In the genomic region with DNA sequence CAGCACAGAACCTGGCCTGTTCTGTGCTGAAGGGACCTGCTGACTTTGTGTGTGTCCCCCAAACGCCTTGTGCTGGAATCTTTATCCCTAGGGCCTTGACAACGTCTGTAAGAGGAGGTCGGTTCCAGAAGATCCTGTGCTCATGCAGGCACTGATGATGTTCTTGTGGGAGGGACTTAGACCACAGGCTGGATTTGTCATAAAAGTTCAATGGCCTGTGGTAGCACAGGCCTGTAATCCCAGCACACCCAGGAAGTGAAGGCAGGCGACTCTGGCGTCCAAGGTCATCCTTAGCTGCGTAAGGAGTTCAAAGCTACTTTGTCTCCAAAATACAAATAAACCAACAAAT, we compare ENCODE assay signal across 9 mouse cellular contexts. TPM values are rescaled to one million over a fixed set of nuclear protein-coding genes. Genes with fewer than 3 reads are reported as not detected.
DNase-seq lines count a peak whose midpoint lies in the region; ATAC-seq and TF ChIP-seq lines count a peak whose summit lies in the region.
"Had no signal": no experiment of that assay in that cellular context is flagged by ENCODE, and none has a peak within 500 bp of the region (broad histone marks: within the 10 kb centered on the region; RNA-seq: fewer than 3 reads in every experiment).

No protein-coding gene starts in this region.

- ATAC-seq in embryonic facial prominence, embryonic 12.5 days (ENCODE audit: insufficient number of reproducible peaks, insufficient read depth, low FRiP score, low TSS enrichment), result no peak
- ATAC-seq in hindbrain, postnatal 0 days, result no peak
- ATAC-seq in midbrain, postnatal 0 days (ENCODE audit: low FRiP score), result peak; percentile 17; the same call in 1 of the 2 replicates

- no peak overlapping the region for H3K4me3 ChIP-seq in embryonic facial prominence, embryonic 12.5 days
- no peak overlapping the region for H3K4me3 ChIP-seq in hindbrain, postnatal 0 days (ENCODE audit: low read length)
- H3K4me3 ChIP-seq in midbrain, postnatal 0 days (ENCODE audit: low read depth, low read length), result no peak overlapping the region

- no peaks in the 10 kb centered on the region for H3K27me3 ChIP-seq in embryonic facial prominence, embryonic 12.5 days
- H3K27me3 ChIP-seq in hindbrain, postnatal 0 days (ENCODE audit: insufficient read depth, low read length), result no peaks in the 10 kb centered on the region
- H3K27me3 ChIP-seq in midbrain, postnatal 0 days (ENCODE audit: insufficient read depth, low read length), result no peaks in the 10 kb centered on the region

- no peak overlapping the region for H3K9ac ChIP-seq in embryonic facial prominence, embryonic 12.5 days
- H3K9ac ChIP-seq in hindbrain, postnatal 0 days (replicated peaks; ENCODE audit: low read length), result peak overlapping the region; percentile 21; the same call in 1 of the 2 replicates
- no peak overlapping the region for H3K9ac ChIP-seq in midbrain, postnatal 0 days (replicated peaks; ENCODE audit: low read length, poor library complexity, severe bottlenecking)

- no peak for TF ChIP-seq CTCF in hindbrain, postnatal 0 days (IDR thresholded peaks at IDR 0.05; ENCODE audit: low read depth)
- no peak for TF ChIP-seq CTCF in midbrain, postnatal 0 days (IDR thresholded peaks at IDR 0.05)

- no peaks in the 10 kb centered on the region for H3K36me3 ChIP-seq in embryonic facial prominence, embryonic 12.5 days
- no peaks in the 10 kb centered on the region for H3K36me3 ChIP-seq in hindbrain, postnatal 0 days (ENCODE audit: insufficient read depth, low read length)
- H3K36me3 ChIP-seq in midbrain, postnatal 0 days (ENCODE audit: insufficient read depth, low read length), result no peaks in the 10 kb centered on the region

- DNase-seq in heart, adult 8-10 months (ENCODE audit: low spot score), result peak; percentile 39
- no peak for DNase-seq in heart, adult 11 months
- DNase-seq in hindbrain, postnatal 0 days (ENCODE audit: low spot score), result no peak
- DNase-seq in midbrain, postnatal 0 days (ENCODE audit: low spot score), result no peak
- no peak for DNase-seq in c-Kit-positive CD71-positive TER-119-positive erythroid progenitor cells, embryonic 14.5 days (ENCODE audit: low spot score)
- DNase-seq in right cerebral cortex, postnatal 4 days, result no peak
- DNase-seq in urinary bladder, postnatal 14 days (ENCODE audit: low spot score), result no peak

- H3K4me2 ChIP-seq in embryonic facial prominence, embryonic 12.5 days (replicated peaks), result peak overlapping the region; percentile 1; the same call in 1 of the 2 replicates
- H3K4me2 ChIP-seq in hindbrain, postnatal 0 days (ENCODE audit: low read depth, low read length), result no peak overlapping the region
- no peak overlapping the region for H3K4me2 ChIP-seq in midbrain, postnatal 0 days (ENCODE audit: low read depth, low read length, poor library complexity, severe bottlenecking)

- peak overlapping the region; percentile 83 for H3K27ac ChIP-seq in embryonic facial prominence, embryonic 12.5 days
- peak overlapping the region; percentile 66 for H3K27ac ChIP-seq in hindbrain, postnatal 0 days
- H3K27ac ChIP-seq in midbrain, postnatal 0 days (ENCODE audit: low read depth, low read length), result no peak overlapping the region
- H3K27ac ChIP-seq: kidney, postnatal 0 days had no signal

- H3K4me1 ChIP-seq in embryonic facial prominence, embryonic 12.5 days, result peaks cover 22% of the 10 kb centered on the region
- H3K4me1 ChIP-seq in hindbrain, postnatal 0 days (ENCODE audit: insufficient read depth, low read length), result peaks cover 10% of the 10 kb centered on the region; the same call in 1 of the 2 replicates
- 0 out of 2 replicates have a peak, but pooled peaks cover 6% of the 10 kb centered on the region for H3K4me1 ChIP-seq in midbrain, postnatal 0 days (ENCODE audit: insufficient read depth, low read length)

- 61% methylated on average over 6 of the region's 6 CpGs for WGBS in embryonic facial prominence, embryonic 12.5 days
- 45% methylated on average over 6 of the region's 6 CpGs for WGBS in hindbrain, postnatal 0 days
- 44% methylated on average over 6 of the region's 6 CpGs for WGBS in midbrain, postnatal 0 days

- H3K9me3 ChIP-seq in embryonic facial prominence, embryonic 12.5 days, result no peaks in the 10 kb centered on the region
- H3K9me3 ChIP-seq in hindbrain, postnatal 0 days (ENCODE audit: low read length), result no peaks in the 10 kb centered on the region
- no peaks in the 10 kb centered on the region for H3K9me3 ChIP-seq in midbrain, postnatal 0 days (ENCODE audit: low read length)

RNA-seq across cellular contexts. Expression of a gene that starts 16.9 kb away (rescaled TPM):
- total RNA-seq in heart, adult 8-10 months (2022), result 1 to 10 TPM; 4.2 to 5.4 (median 4.8) TPM
- polyA plus RNA-seq in embryonic facial prominence, embryonic 12.5 days (2016; fragmentation: Nextera tagmentation; extraction: Ambion mirVana), result 36.2 and 41.5 TPM in 2 replicates
- 63.2 and 66.8 TPM in 2 replicates for total RNA-seq in hindbrain, postnatal 0 days (2014; rRNA removed)
- 24.1 and 24.2 TPM in 2 replicates for polyA plus RNA-seq in hindbrain, postnatal 0 days (2015; fragmentation: Nextera tagmentation; extraction: Ambion mirVana)
- 37.1 and 53.8 TPM in 2 replicates for total RNA-seq in midbrain, postnatal 0 days (2014; rRNA removed)
- 17.4 and 18.0 TPM in 2 replicates for polyA plus RNA-seq in midbrain, postnatal 0 days (2015; fragmentation: Nextera tagmentation; extraction: Ambion mirVana)
